Mouse (Mus musculus): ENCODE results near the gene Zbtb8os. TPM values are rescaled to one million over a fixed set of nuclear protein-coding genes. Genes with fewer than 3 reads are reported as not detected.

Zbtb8os gene
- polyA plus RNA-seq, 1 experiment from 2014 or later, result 45.5 TPM

DNA sequence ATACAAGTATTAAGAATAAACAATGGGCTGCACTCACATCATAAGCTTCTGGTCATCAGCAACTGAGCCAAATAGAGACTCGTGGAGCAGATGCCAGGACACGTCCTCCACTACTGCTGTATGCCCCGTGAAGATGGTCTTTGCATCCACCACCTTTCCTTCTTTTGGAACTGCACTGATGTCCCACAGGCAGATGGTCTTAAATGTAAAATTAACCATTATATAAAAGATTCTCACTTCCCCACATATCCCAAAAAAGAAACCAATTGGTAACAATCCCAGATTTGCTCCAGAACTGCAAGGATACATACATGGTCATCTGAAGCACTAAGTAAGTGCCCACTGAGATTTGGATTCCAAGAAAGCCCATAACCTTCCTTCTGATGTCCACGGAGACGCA, 13.5 kb upstream of the Zbtb8os start:
- 86% methylated on average over 5 of the region's 5 CpGs for WGBS
- Histone ChIP-seq H3K4me2 (ENCODE audit: low read depth, low read length) (no peak overlapping the region), H3K4me1 (replicated peaks; ENCODE audit: control insufficient read depth, insufficient read depth, low read length) (0 out of 2 replicates have a peak, but pooled peaks cover 3% of the 10 kb centered on the region), H3K27me3 (ENCODE audit: control insufficient read depth, insufficient read depth, low read depth, low read length) (no peaks in the 10 kb centered on the region), H3K4me3 (ENCODE audit: low read length) (no peak overlapping the region), H3K36me3 (ENCODE audit: control insufficient read depth, insufficient read depth, low read length) (peaks cover 52% of the 10 kb centered on the region), H3K9ac (ENCODE audit: low read length) (no peak overlapping the region), H3K27ac (ENCODE audit: low read length) (no peak overlapping the region), H3K9me3 (ENCODE audit: control insufficient read depth, low read length) (no peaks in the 10 kb centered on the region)
- no peak for ATAC-seq (ENCODE audit: low read depth)

DNA sequence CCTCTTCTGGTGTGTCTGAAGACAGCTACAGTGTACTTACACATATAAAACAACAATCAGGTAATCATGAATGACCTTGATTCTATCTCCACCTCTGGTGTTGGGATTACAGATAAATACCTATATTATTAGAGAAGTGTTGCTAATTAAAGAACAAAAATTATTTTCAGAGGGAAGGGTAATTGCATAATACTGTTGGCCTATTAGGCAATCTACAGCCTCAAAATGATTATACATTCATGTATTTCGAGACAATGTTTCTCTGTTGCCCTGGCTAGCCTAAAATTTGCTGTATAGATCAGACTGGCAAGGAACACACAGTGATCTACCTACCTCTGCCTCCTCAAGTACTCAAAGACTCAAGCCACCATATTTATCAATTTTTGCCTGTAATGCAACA, 12.0 kb upstream of the Zbtb8os start:
- Histone ChIP-seq H3K27me3 (ENCODE audit: control insufficient read depth, insufficient read depth, low read depth, low read length) (no peaks in the 10 kb centered on the region), H3K4me2 (ENCODE audit: low read depth, low read length) (no peak overlapping the region), H3K36me3 (ENCODE audit: control insufficient read depth, insufficient read depth, low read length) (peaks cover 49% of the 10 kb centered on the region), H3K4me3 (ENCODE audit: low read length) (no peak overlapping the region), H3K4me1 (replicated peaks; ENCODE audit: control insufficient read depth, insufficient read depth, low read length) (0 out of 2 replicates have a peak, but pooled peaks cover 3% of the 10 kb centered on the region), H3K9me3 (ENCODE audit: control insufficient read depth, low read length) (no peaks in the 10 kb centered on the region), H3K27ac (ENCODE audit: low read length) (no peak overlapping the region), H3K9ac (ENCODE audit: low read length) (no peak overlapping the region)
- WGBS, result 89% methylated on average over 1 of the region's 1 CpGs
- no peak for ATAC-seq (ENCODE audit: low read depth)

- no peak overlapping the region for H3K4me3 ChIP-seq (ENCODE audit: low read length)
- H3K9me3 ChIP-seq (ENCODE audit: control insufficient read depth, low read length), result no peaks in the 10 kb centered on the region
- no peaks in the 10 kb centered on the region for H3K27me3 ChIP-seq (ENCODE audit: control insufficient read depth, insufficient read depth, low read depth, low read length)
- 0 out of 2 replicates have a peak, but pooled peaks cover 3% of the 10 kb centered on the region for H3K4me1 ChIP-seq (replicated peaks; ENCODE audit: control insufficient read depth, insufficient read depth, low read length)
- H3K36me3 ChIP-seq (ENCODE audit: control insufficient read depth, insufficient read depth, low read length), result peaks cover 46% of the 10 kb centered on the region
- 62% methylated on average over 1 of the region's 1 CpGs for WGBS
- no peak overlapping the region for H3K9ac ChIP-seq (ENCODE audit: low read length)
- no peak overlapping the region for H3K4me2 ChIP-seq (ENCODE audit: low read depth, low read length)
- H3K27ac ChIP-seq (ENCODE audit: low read length), result no peak overlapping the region
- ATAC-seq (ENCODE audit: low read depth), result no peak
Measured at GRCm38 (mm10) chr4:129324756-129325155, 10.7 kb upstream of the Zbtb8os start.

DNA sequence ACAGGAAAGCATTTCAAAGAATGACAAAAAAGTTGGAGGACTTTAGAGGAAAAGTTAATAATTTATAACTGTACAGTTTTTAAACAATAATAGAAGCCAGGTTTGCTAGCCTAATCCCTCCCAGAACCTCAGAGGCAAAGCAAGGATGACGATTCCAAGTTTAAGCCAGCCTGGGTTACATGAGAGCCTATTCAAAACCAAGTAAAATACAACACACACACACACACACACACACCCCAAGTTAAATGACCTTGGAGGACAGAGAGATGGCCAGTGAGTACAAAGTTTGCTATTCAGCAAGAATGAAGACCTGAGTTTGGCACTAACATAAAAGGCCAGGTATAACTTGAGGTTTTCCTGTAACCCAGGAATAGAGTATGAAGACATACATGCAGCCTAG, 9.3 kb upstream of the Zbtb8os start:
- H3K9ac ChIP-seq (ENCODE audit: low read length), result no peak overlapping the region
- ATAC-seq (ENCODE audit: low read depth), result no peak
- no peak overlapping the region for H3K4me2 ChIP-seq (ENCODE audit: low read depth, low read length)
- WGBS, result 56% methylated on average over 1 of the region's 1 CpGs
- no peak overlapping the region for H3K27ac ChIP-seq (ENCODE audit: low read length)
- H3K36me3 ChIP-seq (ENCODE audit: control insufficient read depth, insufficient read depth, low read length), result peaks cover 39% of the 10 kb centered on the region
- H3K4me1 ChIP-seq (replicated peaks; ENCODE audit: control insufficient read depth, insufficient read depth, low read length), result 0 out of 2 replicates have a peak, but pooled peaks cover 3% of the 10 kb centered on the region
- no peaks in the 10 kb centered on the region for H3K27me3 ChIP-seq (ENCODE audit: control insufficient read depth, insufficient read depth, low read depth, low read length)
- H3K9me3 ChIP-seq (ENCODE audit: control insufficient read depth, low read length), result no peaks in the 10 kb centered on the region
- no peak overlapping the region for H3K4me3 ChIP-seq (ENCODE audit: low read length)

- no peak for ATAC-seq (ENCODE audit: low read depth)
- Histone ChIP-seq H3K27me3 (ENCODE audit: control insufficient read depth, insufficient read depth, low read depth, low read length) (no peaks in the 10 kb centered on the region), H3K4me3 (ENCODE audit: low read length) (peak overlapping the region; percentile 23), H3K4me1 (replicated peaks; ENCODE audit: control insufficient read depth, insufficient read depth, low read length) (peaks cover 21% of the 10 kb centered on the region), H3K27ac (ENCODE audit: low read length) (no peak overlapping the region), H3K9me3 (ENCODE audit: control insufficient read depth, low read length) (no peaks in the 10 kb centered on the region), H3K4me2 (ENCODE audit: low read depth, low read length) (peak overlapping the region; percentile 60), H3K9ac (ENCODE audit: low read length) (peak overlapping the region; percentile 34), H3K36me3 (ENCODE audit: control insufficient read depth, insufficient read depth, low read length) (peaks cover 16% of the 10 kb centered on the region)
- WGBS, result 18% methylated on average over 1 of the region's 1 CpGs
Measured at GRCm38 (mm10) chr4:129332846-129333245, 2.6 kb upstream of the Zbtb8os start.

- peak overlapping the region; percentile 98 for H3K9ac ChIP-seq (ENCODE audit: low read length)
- under 1% methylated on average over 53 of the region's 62 CpGs for WGBS
- ATAC-seq (ENCODE audit: low read depth), result peak; percentile 24
- H3K4me1 ChIP-seq (replicated peaks; ENCODE audit: control insufficient read depth, insufficient read depth, low read length), result peaks cover 21% of the 10 kb centered on the region
- peaks cover 6% of the 10 kb centered on the region for H3K36me3 ChIP-seq (ENCODE audit: control insufficient read depth, insufficient read depth, low read length)
- H3K9me3 ChIP-seq (ENCODE audit: control insufficient read depth, low read length), result no peaks in the 10 kb centered on the region
- H3K4me3 ChIP-seq (ENCODE audit: low read length), result peak overlapping the region; percentile 97
- no peaks in the 10 kb centered on the region for H3K27me3 ChIP-seq (ENCODE audit: control insufficient read depth, insufficient read depth, low read depth, low read length)
- H3K4me2 ChIP-seq (ENCODE audit: low read depth, low read length), result peak overlapping the region; percentile 60
- peak overlapping the region; percentile 98 for H3K27ac ChIP-seq (ENCODE audit: low read length)
Measured at GRCm38 (mm10) chr4:129334677-129335215, 749 bp upstream of the Zbtb8os start.

GRCm38 (mm10) chr4:129336291-129336690, 796 bp downstream of the Zbtb8os start:
- Histone ChIP-seq H3K27me3 (ENCODE audit: control insufficient read depth, insufficient read depth, low read depth, low read length) (no peaks in the 10 kb centered on the region), H3K9me3 (ENCODE audit: control insufficient read depth, low read length) (no peaks in the 10 kb centered on the region), H3K9ac (ENCODE audit: low read length) (peak overlapping the region; percentile 82), H3K4me3 (ENCODE audit: low read length) (peak overlapping the region; percentile 97), H3K4me1 (replicated peaks; ENCODE audit: control insufficient read depth, insufficient read depth, low read length) (peaks cover 21% of the 10 kb centered on the region), H3K4me2 (ENCODE audit: low read depth, low read length) (peak overlapping the region; percentile 86), H3K27ac (ENCODE audit: low read length) (peak overlapping the region; percentile 100), H3K36me3 (ENCODE audit: control insufficient read depth, insufficient read depth, low read length) (peaks cover 5% of the 10 kb centered on the region)
- WGBS, result 37% methylated on average over 14 of the region's 14 CpGs
- no peak for ATAC-seq (ENCODE audit: low read depth)

- Histone ChIP-seq H3K36me3 (ENCODE audit: control insufficient read depth, insufficient read depth, low read length) (peaks cover 14% of the 10 kb centered on the region), H3K4me1 (replicated peaks; ENCODE audit: control insufficient read depth, insufficient read depth, low read length) (no peaks in the 10 kb centered on the region; the same call in 1 of the 2 replicates), H3K9ac (ENCODE audit: low read length) (no peak overlapping the region), H3K4me2 (ENCODE audit: low read depth, low read length) (no peak overlapping the region), H3K27me3 (ENCODE audit: control insufficient read depth, insufficient read depth, low read depth, low read length) (no peaks in the 10 kb centered on the region), H3K9me3 (ENCODE audit: control insufficient read depth, low read length) (no peaks in the 10 kb centered on the region), H3K4me3 (ENCODE audit: low read length) (no peak overlapping the region), H3K27ac (ENCODE audit: low read length) (no peak overlapping the region)
- WGBS, result 89% methylated on average over 3 of the region's 3 CpGs
- no peak for ATAC-seq (ENCODE audit: low read depth)
Measured at GRCm38 (mm10) chr4:129339743-129340142, 4.2 kb downstream of the Zbtb8os start.

- H3K27ac ChIP-seq (ENCODE audit: low read length), result no peak overlapping the region
- no peak overlapping the region for H3K4me2 ChIP-seq (ENCODE audit: low read depth, low read length)
- H3K36me3 ChIP-seq (ENCODE audit: control insufficient read depth, insufficient read depth, low read length), result peaks cover 19% of the 10 kb centered on the region
- no peaks in the 10 kb centered on the region for H3K9me3 ChIP-seq (ENCODE audit: control insufficient read depth, low read length)
- no peak overlapping the region for H3K4me3 ChIP-seq (ENCODE audit: low read length)
- H3K9ac ChIP-seq (ENCODE audit: low read length), result no peak overlapping the region
- H3K27me3 ChIP-seq (ENCODE audit: control insufficient read depth, insufficient read depth, low read depth, low read length), result no peaks in the 10 kb centered on the region
- no peak for ATAC-seq (ENCODE audit: low read depth)
- H3K4me1 ChIP-seq (replicated peaks; ENCODE audit: control insufficient read depth, insufficient read depth, low read length), result no peaks in the 10 kb centered on the region
- 87% methylated on average over 1 of the region's 1 CpGs for WGBS
Measured at GRCm38 (mm10) chr4:129341888-129342287, 6.4 kb downstream of the Zbtb8os start.
